Mouse (Mus musculus): Measurements from ENCODE around the gene Mrps18b. TPM values are rescaled to one million over a fixed set of nuclear protein-coding genes. Genes with fewer than 3 reads are reported as not detected.
A peak's percentile ranks its signal among the peaks of the same experiment; 100 is the strongest.

The Mrps18b gene
- polyA plus RNA-seq, 1 experiment from 2014 or later, result 55.3 TPM

DNA sequence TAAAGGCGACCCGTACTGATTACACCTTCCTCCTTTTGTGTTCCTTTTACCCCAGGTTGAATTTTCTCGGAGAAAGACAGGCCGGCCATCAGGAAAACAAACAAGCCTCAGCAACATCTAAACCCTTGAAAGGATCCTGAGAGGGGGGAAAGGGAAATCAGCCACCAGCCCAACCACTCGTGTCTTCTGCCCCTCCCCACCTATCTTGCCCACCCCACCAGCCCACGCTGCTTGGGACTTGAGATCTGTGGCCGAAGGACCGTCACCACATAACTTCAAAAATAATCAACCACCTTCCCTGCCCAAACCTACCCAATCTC is 914 bp upstream of the Mrps18b start:
- Histone ChIP-seq H3K36me3 (peaks cover 8% of the 10 kb centered on the region; the same call in 1 of the 2 replicates), H3K9me3 (no peaks in the 10 kb centered on the region), H3K9ac (peak overlapping the region; percentile 98), H3K27me3 (replicated peaks) (no peaks in the 10 kb centered on the region), H3K4me3 (peak overlapping the region; percentile 71), H3K4me1 (peaks cover 29% of the 10 kb centered on the region), H3K27ac (peak overlapping the region; percentile 96), H3K4me2 (replicated peaks) (peak overlapping the region; percentile 74)
- no peak for ATAC-seq (ENCODE audit: low FRiP score, low read depth)
- WGBS, result 0% methylated on average over 8 of the region's 8 CpGs

GRCm38 (mm10) chr17:35915538-35916296 is 472 bp downstream of the Mrps18b start:
- H3K36me3 ChIP-seq, result peaks cover 8% of the 10 kb centered on the region; the same call in 1 of the 2 replicates
- peak overlapping the region; percentile 51; the same call in 1 of the 2 replicates for H3K27ac ChIP-seq
- peaks cover 19% of the 10 kb centered on the region for H3K4me1 ChIP-seq
- H3K4me3 ChIP-seq, result peak overlapping the region; percentile 71
- peak overlapping the region; percentile 74 for H3K4me2 ChIP-seq (replicated peaks)
- no peaks in the 10 kb centered on the region for H3K27me3 ChIP-seq (replicated peaks)
- ATAC-seq (ENCODE audit: low FRiP score, low read depth), result no peak; the same call in 1 of the 2 replicates
- no peaks in the 10 kb centered on the region for H3K9me3 ChIP-seq
- H3K9ac ChIP-seq, result peak overlapping the region; percentile 98
- WGBS, result 4% methylated on average over 28 of the region's 28 CpGs

DNA sequence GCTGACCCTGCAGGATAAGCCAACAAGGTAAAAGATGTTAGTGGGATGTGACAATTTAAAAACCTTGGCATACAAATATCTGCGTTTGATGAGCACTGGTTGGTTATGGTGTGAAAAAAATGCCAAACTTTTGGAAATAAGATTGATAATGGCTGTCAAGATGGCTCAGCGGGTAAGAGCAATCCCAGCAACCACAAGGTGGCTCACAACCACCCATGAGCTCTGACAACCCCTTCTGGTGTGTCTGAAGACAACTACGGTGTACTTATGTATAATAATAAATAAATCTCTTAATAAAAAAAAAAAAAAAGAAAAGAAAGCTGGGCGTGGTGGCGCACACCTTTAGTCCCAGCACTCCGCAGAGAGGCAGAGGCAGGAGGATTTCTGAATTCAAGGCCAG is 1.2 kb downstream of the Mrps18b start:
- Histone ChIP-seq H3K4me2 (replicated peaks) (peak overlapping the region; percentile 74), H3K4me1 (peaks cover 12% of the 10 kb centered on the region), H3K9ac (no peak overlapping the region), H3K4me3 (no peak overlapping the region), H3K36me3 (peaks cover 8% of the 10 kb centered on the region; the same call in 1 of the 2 replicates), H3K9me3 (no peaks in the 10 kb centered on the region), H3K27me3 (replicated peaks) (no peaks in the 10 kb centered on the region), H3K27ac (no peak overlapping the region)
- 81% methylated on average over 6 of the region's 6 CpGs for WGBS
- ATAC-seq (ENCODE audit: low FRiP score, low read depth), result no peak

GRCm38 (mm10) chr17:35909919-35910369 is 6.2 kb downstream of the Mrps18b start, which contains the start of gene Atat1:
Gene Atat1 (minus strand): TSS chr17:35910075.
- H3K36me3 ChIP-seq, result peaks cover 39% of the 10 kb centered on the region
- no peaks in the 10 kb centered on the region for H3K9me3 ChIP-seq
- peaks cover 17% of the 10 kb centered on the region for H3K4me1 ChIP-seq
- peak within 1 kb of the TSS; percentile 83 for H3K9ac ChIP-seq
- no peaks in the 10 kb centered on the region for H3K27me3 ChIP-seq (replicated peaks)
- ATAC-seq (ENCODE audit: low FRiP score, low read depth), result peak; percentile 96
- H3K4me2 ChIP-seq (replicated peaks), result peak within 1 kb of the TSS; percentile 92
- peak within 1 kb of the TSS; percentile 70 for H3K4me3 ChIP-seq
- peak within 1 kb of the TSS; percentile 46 for H3K27ac ChIP-seq
- 4% methylated on average over 25 of the region's 25 CpGs for WGBS

DNA sequence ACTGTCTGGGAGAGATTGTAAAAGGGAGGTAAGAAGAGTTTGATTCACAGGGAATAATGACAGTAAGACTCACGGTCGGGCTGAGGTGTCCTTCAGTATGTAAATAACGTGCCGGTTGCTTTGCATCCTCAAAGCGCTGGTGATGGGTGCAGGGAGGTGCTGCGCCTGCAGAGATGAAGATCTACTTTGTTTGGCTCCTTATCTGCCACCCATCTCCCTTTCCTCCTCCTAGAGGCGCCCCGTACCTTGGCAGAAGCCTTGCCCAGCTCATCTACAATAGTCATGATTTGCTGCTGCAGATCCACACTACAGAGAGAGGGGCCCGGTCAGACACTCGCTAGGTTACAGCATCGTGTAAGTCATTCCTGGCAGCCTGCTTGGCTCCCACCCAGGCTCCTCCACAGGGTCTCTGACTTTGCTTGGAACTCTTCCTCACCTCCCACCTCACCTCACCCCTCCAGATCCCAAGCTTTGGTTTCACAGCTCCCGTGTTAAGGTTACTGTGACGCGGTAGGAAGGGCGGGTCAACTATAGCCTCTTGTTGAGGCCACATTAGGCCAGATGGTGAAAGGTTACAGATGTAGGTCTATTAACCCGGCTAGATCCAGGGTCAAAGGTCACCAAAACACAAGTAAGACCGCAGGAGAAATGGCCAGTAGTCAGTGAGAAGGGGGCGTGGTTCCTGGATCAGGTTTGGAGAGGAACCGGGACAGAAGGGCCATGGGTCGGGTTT is 6.8 kb downstream of the Mrps18b start:
- peak; percentile 63 for ATAC-seq (ENCODE audit: low FRiP score, low read depth)
- Histone ChIP-seq H3K27me3 (replicated peaks) (no peaks in the 10 kb centered on the region), H3K36me3 (peaks cover 45% of the 10 kb centered on the region)

GRCm38 (mm10) chr17:35907609-35908008 is 8.6 kb downstream of the Mrps18b start:
- Histone ChIP-seq H3K4me2 (replicated peaks) (peak overlapping the region; percentile 92), H3K27me3 (replicated peaks) (no peaks in the 10 kb centered on the region), H3K4me1 (peaks cover 17% of the 10 kb centered on the region), H3K36me3 (peaks cover 55% of the 10 kb centered on the region), H3K27ac (no peak overlapping the region), H3K9me3 (no peaks in the 10 kb centered on the region), H3K4me3 (no peak overlapping the region), H3K9ac (no peak overlapping the region)
- WGBS, result 79% methylated on average over 2 of the region's 2 CpGs
- ATAC-seq (ENCODE audit: low FRiP score, low read depth), result no peak

More for the DNA sequence above, 6.8 kb downstream of the Mrps18b start:
- peaks cover 17% of the 10 kb centered on the region for H3K4me1 ChIP-seq
- no peaks in the 10 kb centered on the region for H3K9me3 ChIP-seq
- peak overlapping the region; percentile 46 for H3K27ac ChIP-seq
- WGBS, result 23% methylated on average over 20 of the region's 20 CpGs
- H3K4me2 ChIP-seq (replicated peaks), result peak overlapping the region; percentile 92
- H3K4me3 ChIP-seq, result peak overlapping the region; percentile 70
- H3K9ac ChIP-seq, result peak overlapping the region; percentile 83

- H3K27me3 ChIP-seq (replicated peaks), result no peaks in the 10 kb centered on the region
- peaks cover 71% of the 10 kb centered on the region for H3K36me3 ChIP-seq
- 95% methylated on average over 1 of the region's 1 CpGs for WGBS
Observed at GRCm38 (mm10) chr17:35905587-35905986, 10.6 kb downstream of the Mrps18b start.

DNA sequence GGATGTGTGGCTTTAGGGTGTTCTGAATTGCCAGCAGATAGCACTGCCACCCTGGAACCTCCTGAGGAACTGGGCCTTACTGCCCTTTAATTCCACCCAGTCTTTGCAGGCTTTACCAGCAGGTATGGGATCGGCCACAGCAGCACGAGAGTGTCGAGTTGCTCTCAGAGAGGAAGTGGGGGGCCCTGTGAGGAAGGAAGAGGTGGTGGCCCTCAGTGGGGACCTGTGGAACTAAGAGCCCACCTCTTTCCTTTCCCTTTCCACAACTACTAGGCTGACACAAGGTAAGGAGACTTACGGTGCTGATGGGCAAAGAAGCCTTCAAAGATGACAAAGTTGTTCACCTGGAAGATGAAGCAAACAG is 12.2 kb downstream of the Mrps18b start:
- ATAC-seq (ENCODE audit: low FRiP score, low read depth), result no peak
- no peak overlapping the region for H3K4me2 ChIP-seq (replicated peaks)
- H3K27me3 ChIP-seq (replicated peaks), result no peaks in the 10 kb centered on the region
- H3K4me3 ChIP-seq, result no peak overlapping the region
- WGBS, result 93% methylated on average over 4 of the region's 4 CpGs
- peaks cover 12% of the 10 kb centered on the region for H3K4me1 ChIP-seq
- 0 out of 2 replicates have a peak overlapping the region, but pooled peaks have one; percentile 33 for H3K9ac ChIP-seq
- H3K27ac ChIP-seq, result no peak overlapping the region
- no peaks in the 10 kb centered on the region for H3K9me3 ChIP-seq
- peaks cover 87% of the 10 kb centered on the region for H3K36me3 ChIP-seq

More at GRCm38 (mm10) chr17:35905587-35905986, 10.6 kb downstream of the Mrps18b start:
- H3K9ac ChIP-seq, result no peak overlapping the region
- no peak for ATAC-seq (ENCODE audit: low FRiP score, low read depth)
- no peaks in the 10 kb centered on the region for H3K9me3 ChIP-seq
- H3K4me1 ChIP-seq, result peaks cover 17% of the 10 kb centered on the region
- H3K4me3 ChIP-seq, result no peak overlapping the region
- H3K4me2 ChIP-seq (replicated peaks), result no peak overlapping the region
- H3K27ac ChIP-seq, result no peak overlapping the region

DNA sequence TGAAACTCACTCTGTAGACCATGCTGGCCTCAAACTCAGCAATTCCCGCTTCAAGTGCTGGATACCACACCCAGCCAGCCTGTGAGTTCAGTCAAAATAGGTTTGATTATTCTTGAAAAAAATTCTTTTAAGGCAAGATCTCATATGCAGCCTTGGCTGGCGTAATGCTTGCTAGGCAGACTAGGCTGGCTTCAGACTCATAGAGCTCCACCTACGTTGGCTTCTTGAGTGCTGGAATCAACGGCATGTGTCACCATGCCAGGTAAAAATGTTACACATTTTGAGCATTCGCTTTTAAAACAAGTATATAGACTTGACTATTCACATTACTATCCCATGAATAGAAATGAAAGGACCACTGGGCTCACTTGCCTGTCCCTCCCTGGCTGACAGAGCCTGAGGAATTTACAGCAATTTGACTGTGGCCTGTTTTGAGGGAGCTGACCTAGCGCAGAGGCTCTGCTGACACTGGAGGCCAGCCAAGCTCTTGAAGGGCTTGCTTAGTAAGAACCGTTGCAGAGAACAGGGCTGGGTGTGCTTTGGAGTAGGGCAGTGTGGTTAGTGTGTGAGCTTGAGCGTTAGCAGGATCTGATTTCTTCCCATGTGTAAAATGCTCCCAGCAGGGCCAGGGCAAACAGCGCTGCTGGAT is 12.7 kb downstream of the Mrps18b start:
- 92% methylated on average over 9 of the region's 9 CpGs for WGBS
- Histone ChIP-seq H3K9ac (no peak overlapping the region), H3K27ac (no peak overlapping the region), H3K9me3 (no peaks in the 10 kb centered on the region), H3K36me3 (peaks cover 88% of the 10 kb centered on the region), H3K27me3 (replicated peaks) (no peaks in the 10 kb centered on the region), H3K4me2 (replicated peaks) (no peak overlapping the region), H3K4me1 (peaks cover 7% of the 10 kb centered on the region), H3K4me3 (no peak overlapping the region)
- ATAC-seq (ENCODE audit: low FRiP score, low read depth), result no peak

DNA sequence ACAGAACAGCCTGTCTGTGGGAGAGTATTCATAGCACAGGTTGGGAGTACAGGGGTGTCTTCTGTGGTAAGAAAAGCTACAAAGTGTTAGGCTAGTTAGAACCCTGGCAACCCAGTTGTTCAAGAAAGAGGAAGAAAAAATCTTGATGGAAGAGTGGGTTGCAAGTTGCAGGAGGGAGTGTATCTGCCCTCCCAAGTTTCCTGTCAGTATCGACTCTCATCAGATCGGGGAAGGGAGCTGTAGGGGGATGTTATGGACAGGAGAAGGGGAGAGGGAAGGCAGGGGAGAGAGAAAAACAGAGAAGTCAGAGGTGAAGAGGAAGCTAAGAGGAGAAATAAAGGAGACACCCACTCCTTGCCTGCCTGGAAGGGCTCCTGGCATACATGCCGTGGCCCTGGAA is 15.6 kb downstream of the Mrps18b start:
- no peak for ATAC-seq (ENCODE audit: low FRiP score, low read depth)
- H3K9me3 ChIP-seq, result no peaks in the 10 kb centered on the region
- H3K4me1 ChIP-seq, result peaks cover 17% of the 10 kb centered on the region
- no peak overlapping the region for H3K4me2 ChIP-seq (replicated peaks)
- H3K4me3 ChIP-seq, result no peak overlapping the region
- WGBS, result 93% methylated on average over 3 of the region's 3 CpGs
- no peak overlapping the region for H3K9ac ChIP-seq
- peaks cover 76% of the 10 kb centered on the region for H3K36me3 ChIP-seq
- no peak overlapping the region for H3K27ac ChIP-seq
- H3K27me3 ChIP-seq (replicated peaks), result no peaks in the 10 kb centered on the region

DNA sequence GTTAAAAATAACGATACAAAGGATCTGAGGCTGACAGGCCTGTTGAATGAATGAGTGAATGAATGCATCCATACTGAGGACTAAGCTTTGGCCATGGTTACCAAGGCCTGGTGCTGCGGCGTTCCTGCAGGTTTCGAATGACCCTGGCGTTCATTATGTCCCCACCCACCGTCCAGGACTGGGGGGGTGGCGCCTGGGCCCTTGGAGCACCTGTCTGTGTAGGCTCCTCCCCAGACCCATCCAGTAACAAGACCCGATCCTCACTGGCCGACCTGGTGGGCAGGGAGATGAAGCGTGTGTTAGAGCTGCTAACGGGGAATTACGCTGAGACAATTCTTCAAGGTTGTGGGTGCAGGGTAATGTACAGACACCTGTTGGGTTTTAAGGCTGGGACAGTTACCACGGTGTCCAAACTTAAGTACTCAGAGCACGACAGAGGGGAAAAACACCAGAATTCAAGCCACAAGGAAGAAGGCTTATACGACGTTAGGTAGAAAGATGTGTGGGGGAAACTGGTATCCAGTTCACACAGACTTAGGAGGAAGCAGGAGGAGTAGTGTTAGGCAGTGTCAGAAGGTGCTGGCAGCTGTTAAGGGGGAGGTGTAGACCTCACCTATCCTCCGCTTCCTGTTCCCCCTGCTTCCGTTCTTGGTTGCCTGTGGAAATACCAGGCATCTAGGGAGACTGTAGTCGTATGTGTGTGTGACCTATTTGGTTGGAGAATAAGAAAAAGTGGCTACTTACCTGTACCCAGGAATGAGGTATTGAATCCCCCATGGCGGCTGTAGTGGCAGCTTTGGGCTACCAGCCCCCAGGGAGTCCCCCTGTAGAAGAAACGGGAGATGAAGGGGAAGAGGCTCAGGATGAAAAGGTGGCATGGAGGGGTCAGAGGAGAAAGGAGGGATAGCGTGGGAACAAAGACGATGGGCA is 18.3 kb downstream of the Mrps18b start:
- Histone ChIP-seq H3K4me1 (peaks cover 17% of the 10 kb centered on the region), H3K36me3 (peaks cover 70% of the 10 kb centered on the region), H3K27me3 (replicated peaks) (no peaks in the 10 kb centered on the region), H3K9ac (peak overlapping the region; percentile 88), H3K4me2 (replicated peaks) (peak overlapping the region; percentile 100), H3K27ac (peak overlapping the region; percentile 92; the same call in 1 of the 2 replicates), H3K9me3 (no peaks in the 10 kb centered on the region), H3K4me3 (peak overlapping the region; percentile 83; the same call in 1 of the 2 replicates)
- 44% methylated on average over 23 of the region's 23 CpGs for WGBS
- peak; percentile 56 for ATAC-seq (ENCODE audit: low FRiP score, low read depth)

Measured in neural tube, embryonic 12.5 days (tissue).